Mouse (Mus musculus) kidney, embryonic 16.5 days (tissue): ENCODE data around the gene Dact1. TPM values are rescaled to one million over a fixed set of nuclear protein-coding genes. Genes with fewer than 3 reads are reported as not detected.

Experiments
- ATAC-seq: fragments of 200-750 bp; cut with Nextera tagmentation; 2 replicates; pipeline ENCODE4 v1.8.0; 2017; ENCODE audit warnings: moderate TSS enrichment; ENCODE audit not compliant: low FRiP score, low TSS enrichment
- H3K27ac ChIP-seq: fragments of 300-500 bp; sonication (generic); 2 replicates; pipeline ENCODE4 v1.5.1; 2014; ENCODE audit warnings: low read length
- H3K27me3 ChIP-seq: fragments of 300-500 bp; sonication (generic); 2 replicates; pipeline ENCODE4 v1.6.1; 2014; ENCODE audit warnings: low read length, control low read depth, mixed read lengths; ENCODE audit not compliant: insufficient read depth
- H3K36me3 ChIP-seq: fragments of 300-500 bp; sonication (generic); 2 replicates; pipeline ENCODE4 v1.6.1; 2014; ENCODE audit warnings: low read length, control low read depth, mixed read lengths; ENCODE audit not compliant: insufficient read depth
- H3K4me1 ChIP-seq: fragments of 300-500 bp; sonication (generic); 2 replicates; pipeline ENCODE4 v1.6.1; 2014; ENCODE audit warnings: low read length, control low read depth, mixed read lengths; ENCODE audit not compliant: insufficient read depth
- H3K4me2 ChIP-seq: fragments of 300-500 bp; sonication (generic); replicated peaks from 2 replicates; pipeline ENCODE4 v1.6.1; 2014; ENCODE audit warnings: low read depth, low read length
- H3K4me3 ChIP-seq: fragments of 300-500 bp; sonication (generic); 2 replicates; pipeline ENCODE4 v1.5.1; 2014; ENCODE audit warnings: mild to moderate bottlenecking, low read length
- H3K9ac ChIP-seq: fragments of 300-500 bp; sonication (generic); replicated peaks from 2 replicates; pipeline ENCODE4 v1.6.1; 2014; ENCODE audit warnings: low read length
- H3K9me3 ChIP-seq: fragments of 300-500 bp; sonication (generic); 2 replicates; pipeline ENCODE4 v1.6.1; 2016; ENCODE audit warnings: low read length, control low read depth
- WGBS: fragments of 180-500 bp; shearing (Covaris S2); extraction: QIAGEN DNeasy Blood & Tissue Kit; methylation state at CpG from one replicate; pipeline ENCODE4 v1.1.7; 2014; 5-methylcytosine and 5-hydroxymethylcytosine counted together
- polyA plus RNA-seq: library from polyadenylated mRNA; unstranded; fragments of >200 nt; fragmentation: Nextera tagmentation; extraction: Ambion mirVana; gene quantifications from 2 replicates; pipeline ENCODE4 v1.2.1, GENCODE M21; 2015

Dact1 gene
- 12.5 TPM in 2 replicates for polyA plus RNA-seq

DNA sequence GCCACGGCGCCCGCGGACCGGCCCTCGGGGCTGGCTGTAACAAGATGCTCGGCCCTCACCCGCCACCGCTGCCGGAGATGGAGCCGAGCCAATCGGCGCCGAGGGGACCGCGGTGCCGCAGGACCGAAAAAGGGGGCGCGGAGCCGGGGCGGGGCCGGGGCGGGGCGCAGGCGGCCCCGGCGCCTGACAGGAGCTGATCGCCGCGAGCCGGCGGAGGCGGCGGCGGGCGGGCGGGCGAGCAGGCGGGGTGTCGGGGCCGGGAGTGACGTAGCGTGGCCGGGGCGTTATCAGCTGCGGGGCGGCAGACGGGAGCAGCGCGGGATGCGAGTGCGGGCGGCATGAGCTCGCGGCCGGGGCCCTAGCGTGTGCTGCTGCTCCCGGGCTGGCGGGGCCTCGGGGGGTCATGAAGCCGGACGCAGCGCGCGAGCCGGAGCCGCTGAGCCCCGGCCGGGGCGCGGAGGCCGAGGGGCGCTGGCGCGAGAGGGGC lies at the start of gene Dact1:
TSS of gene Dact1 (plus strand) at position 304 of the 487 bp plus-strand sequence.
- peaks cover 36% of the 10 kb centered on the region for H3K4me1 ChIP-seq
- H3K4me3 ChIP-seq = peak within 1 kb of the TSS; percentile 80
- H3K4me2 ChIP-seq = peak within 1 kb of the TSS; percentile 97
- H3K27ac ChIP-seq = peak within 1 kb of the TSS; percentile 87
- WGBS = 0% methylated on average over 60 of the region's 76 CpGs
- H3K9me3 ChIP-seq = no peaks in the 10 kb centered on the region
- H3K9ac ChIP-seq = peak within 1 kb of the TSS; percentile 88
- no peaks in the 10 kb centered on the region for H3K36me3 ChIP-seq
- H3K27me3 ChIP-seq = no peaks in the 10 kb centered on the region; the same call in 1 of the 2 replicates
- ATAC-seq = peak; percentile 89

DNA sequence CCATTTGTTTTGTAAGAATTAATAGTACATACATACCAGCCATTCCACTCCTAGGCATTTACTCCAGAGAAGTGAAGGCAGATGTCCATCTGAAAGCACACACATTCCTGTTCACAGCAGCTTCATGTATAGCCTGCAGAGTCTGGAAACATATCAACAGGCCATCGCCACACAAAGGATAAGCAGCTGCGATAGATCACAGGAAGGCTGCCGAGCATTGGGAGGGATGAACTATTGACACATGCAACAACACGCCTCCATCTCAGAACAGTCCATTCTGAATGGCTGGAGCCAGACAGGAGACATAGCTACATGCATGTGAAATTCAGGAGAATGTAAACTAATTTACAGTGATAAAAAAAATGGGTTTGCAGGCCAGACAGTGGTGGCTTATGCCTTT lies 45.5 kb upstream of the Dact1 start:
- 53% methylated on average over 4 of the region's 4 CpGs for WGBS
- Histone ChIP-seq H3K9me3 (0 out of 2 replicates have a peak, but pooled peaks cover 6% of the 10 kb centered on the region), H3K36me3 (no peaks in the 10 kb centered on the region), H3K4me3 (no peak overlapping the region), H3K27ac (no peak overlapping the region), H3K27me3 (no peaks in the 10 kb centered on the region), H3K4me1 (no peaks in the 10 kb centered on the region), H3K4me2 (no peak overlapping the region), H3K9ac (no peak overlapping the region)
- no peak for ATAC-seq

DNA sequence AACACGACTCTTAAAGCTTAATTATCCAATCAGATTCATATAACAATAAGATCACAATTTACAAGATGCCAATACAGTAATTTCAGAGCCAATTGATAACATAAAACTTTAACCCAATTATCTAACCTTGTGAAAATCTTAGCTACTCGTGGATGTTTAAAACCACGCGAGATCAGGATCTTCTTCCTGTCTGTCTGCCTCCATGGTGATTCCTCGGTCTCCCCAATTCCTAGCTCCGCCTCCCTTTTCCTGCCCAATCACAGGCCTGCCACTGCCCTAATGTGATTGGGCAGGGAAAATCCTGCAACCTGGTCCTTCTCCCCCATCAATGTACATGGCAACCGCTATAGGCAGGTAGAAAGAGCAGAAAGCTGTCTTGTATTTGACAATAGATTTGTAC lies 40.3 kb upstream of the Dact1 start:
- no peaks in the 10 kb centered on the region for H3K9me3 ChIP-seq
- H3K27ac ChIP-seq = no peak overlapping the region
- no peak for ATAC-seq
- WGBS = 90% methylated on average over 7 of the region's 7 CpGs
- H3K4me2 ChIP-seq = no peak overlapping the region
- H3K27me3 ChIP-seq = no peaks in the 10 kb centered on the region
- H3K9ac ChIP-seq = no peak overlapping the region
- 0 out of 2 replicates have a peak, but pooled peaks cover 2% of the 10 kb centered on the region for H3K4me1 ChIP-seq
- no peaks in the 10 kb centered on the region for H3K36me3 ChIP-seq
- H3K4me3 ChIP-seq = no peak overlapping the region

DNA sequence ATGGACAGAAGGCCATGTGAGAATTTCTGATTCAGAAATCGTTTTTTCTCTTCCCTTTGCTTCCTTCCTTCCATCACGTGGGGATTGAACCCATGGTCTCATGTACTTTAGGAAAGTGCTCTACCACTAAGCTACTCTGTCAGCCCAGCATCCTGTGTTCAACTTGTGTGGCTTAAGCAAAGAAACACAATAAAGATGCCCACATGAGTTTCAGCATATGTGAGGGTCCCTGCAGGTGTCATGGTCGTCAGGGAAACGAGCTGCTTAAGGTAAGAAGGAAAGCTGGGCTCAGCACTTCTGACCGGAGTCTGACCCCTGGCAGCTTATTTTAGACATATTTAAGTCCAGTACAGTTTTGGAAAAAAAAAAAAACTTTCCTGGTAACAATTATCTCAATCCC lies 38.6 kb upstream of the Dact1 start:
- Histone ChIP-seq H3K4me3 (no peak overlapping the region), H3K9me3 (no peaks in the 10 kb centered on the region), H3K4me2 (no peak overlapping the region), H3K27ac (no peak overlapping the region), H3K9ac (no peak overlapping the region), H3K36me3 (no peaks in the 10 kb centered on the region), H3K27me3 (no peaks in the 10 kb centered on the region), H3K4me1 (0 out of 2 replicates have a peak, but pooled peaks cover 2% of the 10 kb centered on the region)
- WGBS = 69% methylated on average over 5 of the region's 5 CpGs
- no peak for ATAC-seq

DNA sequence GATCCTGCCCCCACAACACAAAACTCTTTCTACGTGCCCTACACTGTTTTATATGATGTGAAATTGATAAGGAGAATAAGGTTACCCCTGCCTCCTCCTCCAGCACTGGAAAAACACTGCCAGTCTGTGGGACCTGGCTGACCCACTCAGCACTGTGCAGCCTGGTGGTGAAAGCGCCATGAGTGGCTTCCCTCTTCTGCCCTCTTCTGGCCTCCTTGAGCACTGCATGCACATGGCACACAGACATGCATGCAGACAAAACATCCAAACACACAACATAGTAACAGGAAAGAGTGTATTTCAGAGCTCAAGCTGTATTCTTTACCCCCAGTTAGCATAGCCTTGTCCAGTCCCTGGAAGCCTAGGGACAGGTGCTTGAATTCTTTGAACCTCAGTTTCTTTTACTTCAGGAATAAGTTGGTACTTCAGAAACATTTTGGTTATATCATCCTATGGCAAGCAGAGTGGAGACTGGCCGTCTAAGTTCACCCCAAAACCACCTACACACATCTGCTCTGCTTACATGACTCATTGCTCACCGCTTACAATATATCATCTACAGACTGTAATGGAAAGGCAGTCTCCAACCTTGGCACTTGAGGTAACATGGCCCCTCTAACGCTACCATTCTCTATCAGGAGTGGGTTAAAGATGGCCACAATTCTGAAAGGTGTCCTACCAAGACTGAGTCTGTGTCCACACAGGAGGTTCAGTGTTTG lies 35.0 kb upstream of the Dact1 start:
- Histone ChIP-seq H3K4me3 (no peak overlapping the region), H3K4me1 (0 out of 2 replicates have a peak, but pooled peaks cover 2% of the 10 kb centered on the region), H3K36me3 (no peaks in the 10 kb centered on the region), H3K9me3 (no peaks in the 10 kb centered on the region), H3K4me2 (no peak overlapping the region), H3K9ac (no peak overlapping the region), H3K27me3 (no peaks in the 10 kb centered on the region), H3K27ac (no peak overlapping the region)
- WGBS = 90% methylated on average over 5 of the region's 5 CpGs
- no peak for ATAC-seq

DNA sequence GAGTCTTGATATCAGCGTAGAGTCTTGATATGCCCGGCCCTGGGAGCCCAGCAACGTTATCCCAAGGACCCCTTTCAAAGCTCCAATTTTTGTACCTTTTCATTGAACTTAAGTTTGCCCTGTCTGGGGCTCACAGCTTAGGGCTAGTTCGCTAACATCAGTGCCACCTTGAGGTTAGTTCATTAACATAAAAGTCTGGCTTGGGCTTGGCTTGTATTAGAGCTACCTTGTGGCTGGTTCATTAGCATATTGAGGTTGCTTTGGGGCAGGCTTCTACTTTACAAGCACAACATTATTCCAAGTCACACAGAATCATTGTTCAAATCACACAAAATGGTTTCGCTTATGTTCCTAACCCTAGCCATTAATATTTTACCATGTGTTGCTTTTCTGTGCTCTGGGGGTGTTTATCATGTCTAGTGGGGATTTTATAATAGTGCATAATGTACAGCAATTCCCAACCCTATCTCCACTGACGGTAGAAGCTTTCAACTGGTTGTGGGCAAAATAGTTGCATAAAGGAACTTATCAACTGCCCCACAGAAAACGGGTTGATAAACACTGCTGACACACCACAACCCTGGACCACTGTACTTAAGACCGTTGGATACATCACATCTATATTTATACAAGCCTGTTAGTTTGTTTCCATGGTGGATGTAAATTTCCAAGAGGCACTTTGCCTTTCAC lies 33.6 kb upstream of the Dact1 start:
- 85% methylated on average over 8 of the region's 8 CpGs for WGBS
- no peaks in the 10 kb centered on the region for H3K9me3 ChIP-seq
- H3K27ac ChIP-seq = no peak overlapping the region
- H3K27me3 ChIP-seq = no peaks in the 10 kb centered on the region
- no peak for ATAC-seq
- no peak overlapping the region for H3K9ac ChIP-seq
- no peaks in the 10 kb centered on the region for H3K36me3 ChIP-seq
- H3K4me1 ChIP-seq = no peaks in the 10 kb centered on the region
- no peak overlapping the region for H3K4me3 ChIP-seq
- no peak overlapping the region for H3K4me2 ChIP-seq

DNA sequence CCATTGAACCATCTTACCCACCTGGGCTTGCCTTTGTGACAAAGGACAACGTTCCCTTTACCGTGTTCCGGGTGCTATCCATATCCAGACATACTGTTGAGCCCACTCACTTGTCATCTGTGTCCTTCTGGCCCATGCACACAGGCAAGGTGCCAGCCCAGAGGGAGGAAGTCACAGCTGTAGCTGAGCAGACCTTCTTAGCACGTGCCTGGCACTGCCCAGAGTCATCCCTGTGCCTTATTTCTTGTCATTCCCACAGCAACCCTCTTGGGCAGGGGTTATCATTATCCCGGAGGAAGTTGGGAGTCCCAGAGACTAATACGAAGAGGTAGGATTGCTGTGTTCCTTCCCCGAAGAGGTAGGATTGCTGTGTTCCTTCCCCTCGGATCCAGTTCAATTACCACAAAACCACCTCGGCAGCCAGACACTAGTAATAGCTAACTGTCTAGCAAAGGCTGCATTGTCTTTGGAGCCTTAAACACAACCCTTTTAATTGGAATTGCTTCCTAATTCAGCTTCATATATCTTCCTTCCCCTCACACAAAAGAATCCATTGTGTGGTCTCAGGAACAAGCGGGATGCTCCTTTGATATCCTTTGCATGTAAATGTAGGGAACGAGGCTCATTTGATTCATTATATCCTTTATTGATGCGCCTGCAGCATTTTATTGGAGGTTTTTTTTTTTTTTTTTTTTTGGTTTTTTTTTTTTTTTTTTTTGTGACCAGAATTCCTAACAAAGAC lies 30.0 kb upstream of the Dact1 start:
- Histone ChIP-seq H3K36me3 (no peaks in the 10 kb centered on the region), H3K27me3 (no peaks in the 10 kb centered on the region), H3K4me1 (no peaks in the 10 kb centered on the region), H3K9ac (no peak overlapping the region), H3K9me3 (0 out of 2 replicates have a peak, but pooled peaks cover 2% of the 10 kb centered on the region), H3K4me3 (no peak overlapping the region), H3K4me2 (no peak overlapping the region), H3K27ac (no peak overlapping the region)
- no peak for ATAC-seq
- WGBS = 48% methylated on average over 12 of the region's 12 CpGs

DNA sequence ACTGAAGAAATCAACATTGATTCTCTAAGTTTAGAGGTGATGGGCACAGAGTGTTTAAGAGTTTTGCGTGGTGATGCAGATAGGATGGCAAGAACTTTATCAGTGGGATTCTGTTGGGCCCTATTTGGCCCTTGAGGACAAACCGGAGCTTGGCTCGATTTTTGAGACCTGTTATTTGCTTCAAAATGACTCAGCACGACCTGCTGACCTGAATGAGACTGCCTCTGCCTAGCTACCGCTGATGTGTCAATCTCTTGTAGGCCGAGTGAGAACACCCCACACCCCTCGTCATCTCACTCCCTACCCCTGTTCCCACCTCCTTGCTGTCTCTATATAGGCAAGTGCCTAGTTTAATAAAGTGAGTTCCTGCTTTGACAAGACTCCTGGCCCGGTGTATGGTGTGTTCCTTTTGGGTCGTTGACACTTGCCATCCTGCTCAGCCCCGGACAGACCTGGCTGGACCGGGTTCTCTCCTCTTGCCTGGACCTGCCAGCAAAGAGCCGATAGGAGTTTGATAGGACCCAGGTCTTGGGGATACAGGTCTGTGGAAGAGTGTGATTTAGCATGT lies 28.4 kb upstream of the Dact1 start:
- no peak for ATAC-seq
- no peak overlapping the region for H3K27ac ChIP-seq
- 0 out of 2 replicates have a peak, but pooled peaks cover 2% of the 10 kb centered on the region for H3K9me3 ChIP-seq
- no peak overlapping the region for H3K9ac ChIP-seq
- WGBS = 87% methylated on average over 12 of the region's 12 CpGs
- no peak overlapping the region for H3K4me3 ChIP-seq
- no peak overlapping the region for H3K4me2 ChIP-seq
- no peaks in the 10 kb centered on the region for H3K4me1 ChIP-seq
- H3K27me3 ChIP-seq = no peaks in the 10 kb centered on the region
- H3K36me3 ChIP-seq = no peaks in the 10 kb centered on the region

DNA sequence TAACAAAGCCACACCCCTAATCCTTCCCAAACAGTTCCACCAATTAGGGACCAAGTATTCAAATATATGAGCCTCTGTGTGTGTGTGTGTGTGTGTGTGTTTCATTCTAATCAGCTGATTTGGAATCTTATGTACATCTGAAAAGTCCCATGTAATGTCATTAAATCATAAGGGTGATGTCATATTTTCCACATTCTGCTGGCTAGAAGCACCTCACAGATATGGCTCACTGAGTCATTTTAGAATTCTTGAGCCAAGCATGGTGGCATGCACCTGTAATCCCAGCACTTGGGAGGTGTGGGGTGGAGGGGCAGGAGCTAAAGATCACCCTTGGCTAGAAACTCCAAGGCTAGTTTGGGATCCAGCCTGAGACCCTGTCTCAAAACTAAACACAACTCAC lies 24.3 kb upstream of the Dact1 start:
- no peaks in the 10 kb centered on the region for H3K36me3 ChIP-seq
- ATAC-seq = no peak
- no peaks in the 10 kb centered on the region for H3K4me1 ChIP-seq
- H3K4me2 ChIP-seq = no peak overlapping the region
- H3K27ac ChIP-seq = no peak overlapping the region
- H3K9me3 ChIP-seq = 0 out of 2 replicates have a peak, but pooled peaks cover 2% of the 10 kb centered on the region
- no peaks in the 10 kb centered on the region for H3K27me3 ChIP-seq
- no peak overlapping the region for H3K9ac ChIP-seq
- no peak overlapping the region for H3K4me3 ChIP-seq
